ENCODE assay signal across 8 mouse cellular contexts in the genomic region with DNA sequence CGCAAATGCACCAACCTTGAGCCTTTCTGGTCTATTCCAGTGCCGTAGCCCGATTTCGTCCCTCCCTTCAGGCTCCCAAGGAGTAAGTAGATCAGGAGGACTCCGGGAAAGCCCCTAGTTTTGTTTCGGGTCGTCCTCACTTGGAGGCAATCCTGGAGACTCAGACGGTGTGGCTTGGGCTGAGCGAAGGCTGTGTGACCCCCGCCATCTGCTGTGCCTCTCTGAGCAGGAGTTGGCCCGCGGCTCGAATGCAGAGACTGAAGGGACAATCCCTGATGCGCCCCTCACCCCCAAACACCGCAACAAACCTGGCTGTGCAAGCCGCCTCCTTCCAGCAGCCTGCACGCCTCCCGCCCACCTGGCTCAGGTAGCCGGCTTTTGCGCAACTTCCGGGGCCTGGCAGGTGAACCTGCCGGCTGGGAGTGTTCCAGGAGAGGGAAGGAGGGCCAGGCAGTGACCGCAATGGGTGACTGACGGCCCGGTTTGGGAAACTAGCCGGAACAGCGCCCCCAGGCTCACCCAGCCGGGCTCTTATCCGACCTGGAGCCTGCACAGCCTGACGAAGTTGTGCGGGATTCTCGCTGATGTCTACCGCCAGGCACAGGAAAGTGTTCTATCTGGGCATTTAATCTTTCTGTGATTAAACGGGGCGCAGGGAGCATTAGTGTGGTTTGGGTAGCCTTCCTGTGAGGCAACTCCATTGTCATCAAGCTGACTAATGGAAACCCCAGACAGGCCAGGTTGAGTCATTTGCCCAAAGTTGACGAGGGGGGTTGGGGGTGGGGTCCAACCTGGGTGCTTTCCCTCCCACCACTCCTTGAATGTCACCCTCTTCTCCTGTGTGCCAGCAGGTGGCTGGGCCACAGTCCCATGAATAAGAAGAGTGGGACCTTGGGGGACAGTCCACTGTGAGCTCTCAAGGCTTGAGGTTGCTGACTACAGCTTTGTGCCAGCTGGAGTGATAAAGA. TPM values are rescaled to one million over a fixed set of nuclear protein-coding genes. Genes with fewer than 3 reads are reported as not detected.
DNase-seq lines count a peak whose midpoint lies in the region; ATAC-seq and TF ChIP-seq lines count a peak whose summit lies in the region.

No protein-coding gene starts in this region.

- H3K27me3 ChIP-seq in ES-Bruce4 (ENCODE audit: control insufficient read depth, insufficient read depth, low read length, poor library complexity, severe bottlenecking), result no peaks in the 10 kb centered on the region
- H3K27me3 ChIP-seq in forebrain, embryonic 11.5 days (ENCODE audit: control insufficient read depth, insufficient read depth, low read length), result no peaks in the 10 kb centered on the region; the same call in 1 of the 2 replicates
- peaks cover 20% of the 10 kb centered on the region for H3K27me3 ChIP-seq in kidney, embryonic 15.5 days
- H3K27me3 ChIP-seq in thymus, adult 2 months (ENCODE audit: control insufficient read depth, insufficient read depth, low read length), result no peaks in the 10 kb centered on the region

- intact Hi-C loops in gastrocnemius, postnatal 36 days (cut with DNase I), result no loop called here

- DNase-seq in adrenal gland, adult (ENCODE audit: inconsistent age in 2 of 2, low spot score in 1 of 2), result peak; percentile 59 to 90
- no peak for DNase-seq in adrenal gland, adult 18-20 months (ENCODE audit: low spot score in 2 of 2)
- no peak for DNase-seq in forebrain, embryonic 11.5 days (ENCODE audit: low spot score)
- peak; percentile 86 to 91 for DNase-seq in lung, postnatal 4 days
- DNase-seq in thymus, adult 2 months, result no peak
- DNase-seq in gastrocnemius, postnatal 36 days, result no peak

- no peak for TF ChIP-seq CTCF in ES-Bruce4 (IDR thresholded peaks at IDR 0.05; ENCODE audit: low read depth, low read length)
- no peak for TF ChIP-seq CTCF in thymus, adult 2 months (IDR thresholded peaks at IDR 0.05; ENCODE audit: borderline replicate concordance, control insufficient read depth, extremely low read depth, insufficient read depth, low read length, poor library complexity)

- 0 out of 2 replicates have a peak, but pooled peaks have one; percentile 4 for ATAC-seq in forebrain, embryonic 11.5 days (replicated peaks; ENCODE audit: low FRiP score)
- no peak for ATAC-seq in kidney, embryonic 15.5 days (replicated peaks; ENCODE audit: low FRiP score)

- H3K27ac ChIP-seq in ES-Bruce4 (ENCODE audit: insufficient read depth, low read length), result no peak overlapping the region
- H3K27ac ChIP-seq in forebrain, embryonic 11.5 days (ENCODE audit: low read depth, low read length), result peak overlapping the region; percentile 62
- H3K27ac ChIP-seq in kidney, embryonic 15.5 days, result peak overlapping the region; percentile 71
- H3K27ac ChIP-seq in thymus, adult 2 months (ENCODE audit: control insufficient read depth, insufficient read depth, low read length), result no peak overlapping the region

- TF ChIP-seq EP300 in ES-Bruce4 (IDR thresholded peaks at IDR 0.05; ENCODE audit: insufficient read depth, low read depth, low read length), result no peak

- H3K4me3 ChIP-seq in ES-Bruce4 (ENCODE audit: low read depth, low read length), result peak overlapping the region; percentile 51
- H3K4me3 ChIP-seq in forebrain, embryonic 11.5 days (ENCODE audit: low read depth, low read length), result peak overlapping the region; percentile 27
- peak overlapping the region; percentile 38 for H3K4me3 ChIP-seq in kidney, embryonic 15.5 days (replicated peaks)
- H3K4me3 ChIP-seq in thymus, adult 2 months (ENCODE audit: control insufficient read depth, insufficient read depth, low read length), result peak overlapping the region; percentile 45

- peak overlapping the region; percentile 58 for H3K4me2 ChIP-seq in forebrain, embryonic 11.5 days (ENCODE audit: low read depth, low read length, severe bottlenecking)
- peak overlapping the region; percentile 60 for H3K4me2 ChIP-seq in kidney, embryonic 15.5 days

- no peak for TF ChIP-seq POLR2A in ES-Bruce4 (IDR thresholded peaks at IDR 0.05; ENCODE audit: insufficient read depth, low read length)
- no peak for TF ChIP-seq POLR2A in thymus, adult 2 months (IDR thresholded peaks at IDR 0.05; ENCODE audit: control insufficient read depth, extremely low read depth, insufficient read depth, low read length, poor library complexity)

- no peaks in the 10 kb centered on the region for H3K36me3 ChIP-seq in ES-Bruce4 (ENCODE audit: control insufficient read depth, insufficient read depth, low read length, poor library complexity, severe bottlenecking)
- H3K36me3 ChIP-seq in forebrain, embryonic 11.5 days (ENCODE audit: control insufficient read depth, insufficient read depth, low read length), result no peaks in the 10 kb centered on the region; the same call in 1 of the 2 replicates
- peaks cover 16% of the 10 kb centered on the region for H3K36me3 ChIP-seq in kidney, embryonic 15.5 days
- peaks cover 5% of the 10 kb centered on the region; the same call in 1 of the 2 replicates for H3K36me3 ChIP-seq in thymus, adult 2 months (ENCODE audit: control insufficient read depth, insufficient read depth, low read length)

- H3K4me1 ChIP-seq in ES-Bruce4 (ENCODE audit: control insufficient read depth, insufficient read depth, low read length), result peaks cover 2% of the 10 kb centered on the region
- H3K4me1 ChIP-seq in forebrain, embryonic 11.5 days (replicated peaks; ENCODE audit: control insufficient read depth, insufficient read depth, low read length), result peaks cover 30% of the 10 kb centered on the region
- peaks cover 90% of the 10 kb centered on the region for H3K4me1 ChIP-seq in kidney, embryonic 15.5 days
- peaks cover 56% of the 10 kb centered on the region for H3K4me1 ChIP-seq in thymus, adult 2 months (replicated peaks; ENCODE audit: control insufficient read depth, insufficient read depth, low read length)

- 4% methylated on average over 36 of the region's 36 CpGs for WGBS in forebrain, embryonic 11.5 days
- WGBS in kidney, embryonic 15.5 days, result 7% methylated on average over 36 of the region's 36 CpGs
- 4% methylated on average over 36 of the region's 36 CpGs for WGBS in thymus, adult 2 months

- peak overlapping the region; percentile 32 for H3K9ac ChIP-seq in ES-Bruce4 (ENCODE audit: low read depth, poor library complexity, severe bottlenecking)
- peak overlapping the region; percentile 38 for H3K9ac ChIP-seq in forebrain, embryonic 11.5 days (ENCODE audit: low read length)
- peak overlapping the region; percentile 38 for H3K9ac ChIP-seq in kidney, embryonic 15.5 days

- H3K9me3 ChIP-seq in ES-Bruce4 (replicated peaks; ENCODE audit: control insufficient read depth, insufficient read depth, low read length, poor library complexity, severe bottlenecking), result no peaks in the 10 kb centered on the region
- H3K9me3 ChIP-seq in forebrain, embryonic 11.5 days (ENCODE audit: control insufficient read depth, low read length), result no peaks in the 10 kb centered on the region
- H3K9me3 ChIP-seq in kidney, embryonic 15.5 days (replicated peaks), result no peaks in the 10 kb centered on the region

RNA-seq across cellular contexts. Expression of gene Fam110a, which starts 6.1 kb away (rescaled TPM):
- total RNA-seq in adrenal gland, adult 18-20 months (2021), result 10 to 100 TPM in 1 of 2 experiments, 1 to 10 TPM in 1; 6.6 to 10.3 TPM
- 13.6 and 14.4 TPM in 2 replicates for polyA plus RNA-seq in ES-Bruce4 (2011; ENCODE audit: insufficient read depth, insufficient read length, low read depth, missing spikeins)
- 85.6 and 88.1 TPM in 2 replicates for polyA plus RNA-seq in forebrain, embryonic 11.5 days (2014; fragmentation: Nextera tagmentation; extraction: Ambion mirVana)
- polyA plus RNA-seq in kidney, embryonic 15.5 days (2015; fragmentation: Nextera tagmentation; extraction: Ambion mirVana), result 29.1 and 29.2 TPM in 2 replicates
- polyA plus RNA-seq in thymus, adult 2 months (2012; rRNA removed), result 33.0 and 41.3 TPM in 2 replicates
- 1 to 10 TPM; 2.5 to 2.6 TPM for total RNA-seq in gastrocnemius, postnatal 36 days (2021)

RNA-seq across cellular contexts. Expression of gene Slc52a3, which starts 22.4 kb away (rescaled TPM):
- total RNA-seq in adrenal gland, adult 18-20 months (2021), result 1 to 10 TPM; 3.9 to 5.6 TPM
- 2.6 and 3.0 TPM in 2 replicates for polyA plus RNA-seq in ES-Bruce4 (2011; ENCODE audit: insufficient read depth, insufficient read length, low read depth, missing spikeins)
- polyA plus RNA-seq in forebrain, embryonic 11.5 days (2014; fragmentation: Nextera tagmentation; extraction: Ambion mirVana), result 1.0 and 1.4 TPM in 2 replicates
- polyA plus RNA-seq in kidney, embryonic 15.5 days (2015; fragmentation: Nextera tagmentation; extraction: Ambion mirVana), result 13.3 and 16.3 TPM in 2 replicates
- 3.7 and 4.6 TPM in 2 replicates for polyA plus RNA-seq in thymus, adult 2 months (2012; rRNA removed)
- under 1 TPM; 0.36 to 0.91 TPM for total RNA-seq in gastrocnemius, postnatal 36 days (2021)

Comparison
In these comparisons a context has a peak if more than half of its experiments do, and no peak if none do; other contexts are left out.
1. DNase-seq: peak in adrenal gland, adult (2 of 2) and lung, postnatal 4 days (2 of 2); none in adrenal gland, adult 18-20 months (0 of 2), forebrain, embryonic 11.5 days (single experiment), thymus, adult 2 months (single experiment) and gastrocnemius, postnatal 36 days (0 of 2).
2. H3K27ac ChIP-seq: peak in forebrain, embryonic 11.5 days (single experiment) and kidney, embryonic 15.5 days (single experiment); none in ES-Bruce4 (single experiment) and thymus, adult 2 months (single experiment).
3. Peak in every context shown above with its lines, with median percentiles within 50 percentile points of each other: H3K4me3 ChIP-seq and H3K9ac ChIP-seq.